Mouse (Mus musculus) NIH3T3 (cell line): ENCODE results near the gene Camk1d.
"Not testable (repeated sequence)": the region's sequence is repeated elsewhere in the genome, so short reads cannot be mapped to it uniquely, and the experiment has no call there.

ENCODE experiments used
- DNase-seq: peaks from one replicate; pipeline ENCODE4 v3.0.0-alpha.2; 2012; ENCODE audit warnings: low read depth

Gene Camk1d

DNA sequence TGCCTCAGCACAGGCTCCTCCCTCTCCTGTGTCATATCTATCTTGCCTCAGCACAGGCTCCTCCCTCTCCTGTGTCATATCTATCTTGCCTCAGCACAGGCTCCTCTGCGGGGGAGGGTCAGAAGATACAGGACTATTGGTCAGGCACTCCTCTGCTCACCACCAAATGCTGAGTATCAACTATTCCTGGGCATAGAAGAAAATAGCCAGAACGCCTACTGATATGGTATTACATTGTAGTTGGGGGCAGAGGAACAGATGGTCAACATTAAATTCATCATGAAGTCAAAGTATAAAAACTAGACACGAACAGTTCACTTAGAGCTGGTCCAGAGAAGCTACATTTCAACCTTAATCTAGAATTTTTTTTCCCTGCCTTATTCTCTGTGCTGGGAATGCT, 395.2 kb downstream of the Camk1d start:
- DNase-seq: no peak

DNA sequence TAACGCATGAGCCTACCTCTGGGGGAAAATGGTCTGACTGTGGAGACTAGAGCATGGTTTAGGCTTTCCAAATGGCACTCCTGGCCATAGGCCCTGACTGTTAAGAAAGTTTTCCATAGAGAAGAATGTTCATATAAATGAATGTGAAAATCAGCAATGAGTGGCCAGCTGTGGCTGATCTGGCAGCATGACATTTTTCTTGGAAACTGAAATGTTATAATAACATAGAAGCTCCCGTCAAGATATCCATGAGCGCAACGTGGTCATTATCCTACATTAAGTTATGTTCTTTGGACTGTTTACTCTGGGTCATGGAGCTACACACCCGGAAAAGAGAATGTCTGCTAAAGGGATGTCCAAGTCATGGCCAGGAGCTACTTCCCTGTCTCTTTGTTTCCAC, 397.6 kb downstream of the Camk1d start:
- peak; percentile 43 for DNase-seq

GRCm38 (mm10) chr2:5316217-5316616, 398.1 kb downstream of the Camk1d start:
- DNase-seq: no peak

GRCm38 (mm10) chr2:5315291-5315828, 399.0 kb downstream of the Camk1d start:
- DNase-seq: no peak

- no peak for DNase-seq
These were observed 399.7 kb downstream of the Camk1d start for GRCm38 (mm10) chr2:5314530-5315166.

- DNase-seq: no peak
These were observed 409.2 kb downstream of the Camk1d start for GRCm38 (mm10) chr2:5305156-5305555.

DNA sequence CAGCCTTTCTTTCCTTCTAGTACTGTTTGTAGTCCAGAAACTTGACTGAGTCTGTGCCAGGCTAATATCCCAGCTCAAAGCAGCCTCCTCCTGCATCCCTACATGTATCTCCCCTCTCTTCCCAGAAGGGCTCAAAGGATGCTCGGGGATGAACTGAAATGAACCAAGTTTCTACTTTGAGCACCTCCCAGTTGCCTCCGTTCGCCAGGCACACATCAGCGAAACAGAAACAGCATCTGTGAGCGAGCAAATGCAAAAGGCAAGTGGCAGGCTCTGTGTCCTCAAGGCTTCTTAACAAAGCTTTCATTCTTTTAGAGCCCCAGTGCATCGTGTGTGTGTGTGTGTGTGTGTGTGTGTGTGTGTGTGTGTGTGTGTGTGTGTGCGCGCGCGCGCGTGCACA, 409.9 kb downstream of the Camk1d start:
- DNase-seq: no peak

DNA sequence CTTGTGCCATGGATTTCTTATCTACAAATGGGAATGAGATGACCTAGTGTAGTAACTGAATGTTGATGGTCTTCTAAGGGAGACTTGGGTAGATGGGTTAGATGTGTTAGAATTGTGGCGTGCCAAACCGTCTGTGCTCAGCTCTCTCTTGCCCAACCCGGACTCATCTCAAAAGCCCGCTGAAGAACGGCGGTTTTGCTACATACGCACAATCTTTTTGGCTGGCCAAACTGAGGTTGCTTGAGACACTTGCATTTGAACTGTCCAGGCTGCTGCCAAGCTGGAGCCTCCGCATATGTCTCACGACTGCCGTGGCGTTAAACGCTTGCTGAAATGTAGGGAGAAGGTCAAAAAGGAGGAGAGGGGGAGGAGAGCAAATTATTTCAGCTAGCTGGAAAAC, 413.0 kb downstream of the Camk1d start:
- no peak for DNase-seq

DNA sequence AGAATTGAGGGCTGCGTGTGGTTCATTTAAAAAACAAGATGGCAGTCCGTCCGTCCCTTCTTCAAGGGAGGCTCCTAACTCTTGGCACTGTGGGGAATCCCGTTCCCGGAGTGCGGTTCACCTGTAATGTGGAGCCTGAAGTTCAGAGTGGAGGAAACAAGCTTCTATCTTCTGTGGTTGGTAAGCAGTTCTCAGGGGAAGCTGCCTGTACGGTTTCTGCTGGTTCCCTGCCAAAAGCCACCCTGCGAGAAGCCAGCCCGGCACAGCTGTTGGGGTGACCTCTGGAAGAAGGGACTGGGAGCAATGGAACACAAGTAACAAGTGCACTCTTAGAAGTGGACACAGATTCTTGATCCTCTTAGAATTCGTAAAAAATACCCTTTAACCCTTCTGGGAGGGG, 416.2 kb downstream of the Camk1d start:
- DNase-seq: no peak

DNA sequence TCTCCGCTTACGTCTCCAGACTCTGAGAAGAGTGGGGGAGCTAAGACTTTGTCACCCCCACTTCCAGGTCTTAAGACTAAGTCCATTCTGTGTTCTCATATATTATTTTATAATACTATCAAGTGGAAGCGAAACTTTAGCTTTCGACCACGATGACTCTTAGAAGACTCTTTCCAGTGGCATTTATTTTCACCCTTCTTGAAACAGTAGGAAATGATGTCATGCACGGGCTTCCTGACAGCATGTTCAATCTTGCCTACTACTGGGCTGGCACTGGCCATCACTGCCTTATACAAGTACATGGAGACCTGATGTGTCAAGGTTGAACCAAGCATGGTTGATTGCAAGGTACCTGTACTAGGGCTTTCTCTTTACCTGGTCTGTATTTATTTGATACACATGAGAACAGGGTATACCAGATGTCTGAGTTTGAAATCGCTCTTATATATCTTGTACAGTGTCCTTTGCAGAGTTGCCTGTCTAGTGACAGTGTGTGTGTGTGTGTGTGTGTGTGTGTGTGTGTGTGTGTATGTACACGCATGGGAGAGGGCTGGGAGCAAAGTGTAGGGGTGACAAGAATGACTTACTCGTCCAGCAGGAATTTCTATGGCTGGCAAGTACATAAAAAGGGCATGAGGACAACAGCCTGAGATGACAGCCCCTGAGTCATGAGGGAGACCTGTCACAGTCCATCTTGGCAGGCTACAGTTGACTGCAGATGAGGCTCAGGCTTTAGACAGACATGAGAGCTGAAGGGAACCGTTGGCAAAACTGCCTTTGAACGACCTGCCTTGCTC, 417.4 kb downstream of the Camk1d start:
- DNase-seq: no peak

DNA sequence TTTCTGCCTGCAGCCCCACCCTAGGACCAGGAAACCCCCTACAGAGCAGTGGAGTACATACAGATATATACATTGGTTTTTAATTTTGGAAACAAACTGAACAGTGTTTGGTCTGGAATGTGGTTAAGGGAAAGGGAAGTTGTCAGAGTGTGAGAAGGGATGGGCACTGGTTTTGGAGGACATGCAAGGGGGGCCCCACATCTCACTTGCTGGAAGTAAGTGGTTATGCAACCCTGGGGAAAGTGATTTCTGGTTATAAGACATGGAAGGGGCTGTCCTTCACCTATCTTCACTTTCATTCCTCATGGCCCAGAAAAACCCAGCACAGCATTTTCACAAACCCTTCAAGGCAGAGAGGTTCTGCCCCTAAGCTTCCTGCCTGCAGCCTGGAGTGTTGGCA, 419.2 kb downstream of the Camk1d start:
- DNase-seq: no peak

GRCm38 (mm10) chr2:5294451-5294850, 419.9 kb downstream of the Camk1d start:
- DNase-seq: no peak

DNA sequence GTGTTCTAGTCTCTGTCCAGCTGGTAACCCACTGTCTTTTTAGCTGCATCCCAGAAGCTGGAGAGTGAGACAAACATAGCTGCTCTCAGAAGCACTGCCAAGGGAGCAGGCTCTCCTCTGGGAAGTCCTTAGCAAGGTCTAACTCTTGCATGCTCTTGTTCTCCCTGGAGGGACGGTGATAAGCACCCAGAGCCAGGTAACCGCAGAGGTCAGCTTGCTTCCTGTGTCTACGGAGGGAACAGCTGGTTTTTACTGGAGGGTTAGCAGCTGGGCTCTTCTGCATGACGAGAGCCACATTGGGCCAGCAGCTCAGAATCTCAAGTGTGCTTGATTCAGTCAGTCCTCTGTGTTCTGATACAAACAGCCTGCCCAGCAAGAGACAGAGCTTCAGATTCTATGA, 425.7 kb downstream of the Camk1d start:
- no peak for DNase-seq

DNA sequence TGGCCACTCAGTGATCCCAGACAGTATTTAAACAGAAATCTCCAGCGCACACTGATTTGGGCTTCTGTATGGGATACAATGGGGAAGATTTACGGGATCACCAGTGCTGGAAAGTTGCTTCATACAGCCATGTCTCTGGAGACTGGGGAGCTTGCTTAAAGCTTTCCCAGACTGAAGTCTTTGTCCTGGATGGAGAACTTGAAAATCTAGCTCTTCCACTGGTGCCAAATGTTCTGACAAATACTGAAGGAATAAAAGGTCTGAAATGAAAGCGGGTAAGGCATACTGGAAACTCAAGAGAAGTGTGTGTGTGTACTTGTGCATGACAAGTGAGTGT, 427.3 kb downstream of the Camk1d start:
- DNase-seq: peak; percentile 63

DNA sequence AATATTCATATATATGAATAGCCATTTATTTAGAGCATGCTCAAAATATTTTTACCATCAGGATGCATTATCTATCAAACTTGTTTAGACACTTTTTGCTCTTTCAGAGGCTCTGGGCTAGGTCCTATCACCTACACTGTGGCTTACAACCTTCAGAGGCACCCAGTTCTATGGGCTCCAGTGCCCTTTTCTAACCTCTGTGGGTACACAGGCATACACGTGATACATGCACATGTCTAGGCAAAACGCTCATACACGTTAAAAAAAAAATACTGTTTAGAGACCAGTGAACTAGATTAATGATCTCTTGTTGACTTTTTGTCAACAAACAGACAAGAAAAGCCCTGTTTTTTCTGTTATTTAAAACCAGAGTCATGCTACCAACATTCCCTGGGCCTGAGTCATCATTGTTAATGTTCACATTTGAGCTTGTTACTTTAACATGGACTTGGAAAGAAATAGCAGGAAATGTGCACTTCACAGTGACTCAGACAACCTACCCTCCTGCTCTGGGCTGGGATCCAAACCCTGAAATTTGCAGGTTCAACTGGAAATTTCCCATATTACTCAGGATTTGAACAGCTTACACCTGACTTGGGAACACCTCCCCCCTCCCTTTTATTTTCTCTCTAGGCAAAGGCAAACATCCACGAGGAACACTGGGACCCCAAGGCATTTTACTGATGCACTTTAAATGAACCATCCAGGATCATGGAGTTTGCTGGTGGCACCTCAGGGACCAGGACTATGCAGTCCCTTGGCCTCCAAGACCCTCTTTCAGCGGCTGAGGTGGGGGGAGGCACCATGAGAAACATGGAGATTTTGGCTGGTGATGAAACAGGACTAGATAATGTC, 427.9 kb downstream of the Camk1d start:
- DNase-seq: peak; percentile 97

DNA sequence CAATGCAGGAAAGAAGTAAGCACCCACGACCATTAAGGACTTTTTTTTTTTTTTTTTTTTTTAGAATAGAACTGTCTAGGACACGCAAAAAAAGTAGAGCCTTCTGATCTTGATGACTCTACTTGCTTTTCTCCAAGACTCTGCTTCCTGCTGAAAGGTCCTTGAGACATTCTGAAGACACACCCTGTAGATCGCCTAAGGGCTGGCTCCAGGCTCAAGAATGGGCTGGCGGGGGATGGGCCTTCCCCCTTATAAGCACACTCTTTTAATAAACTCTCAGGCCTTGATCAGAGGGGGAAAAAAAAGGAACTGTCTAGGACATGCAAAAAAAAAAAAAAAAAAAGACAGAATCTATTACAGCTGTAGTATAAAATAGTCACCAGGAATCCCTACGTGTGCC, 430.0 kb downstream of the Camk1d start:
- no peak for DNase-seq

DNA sequence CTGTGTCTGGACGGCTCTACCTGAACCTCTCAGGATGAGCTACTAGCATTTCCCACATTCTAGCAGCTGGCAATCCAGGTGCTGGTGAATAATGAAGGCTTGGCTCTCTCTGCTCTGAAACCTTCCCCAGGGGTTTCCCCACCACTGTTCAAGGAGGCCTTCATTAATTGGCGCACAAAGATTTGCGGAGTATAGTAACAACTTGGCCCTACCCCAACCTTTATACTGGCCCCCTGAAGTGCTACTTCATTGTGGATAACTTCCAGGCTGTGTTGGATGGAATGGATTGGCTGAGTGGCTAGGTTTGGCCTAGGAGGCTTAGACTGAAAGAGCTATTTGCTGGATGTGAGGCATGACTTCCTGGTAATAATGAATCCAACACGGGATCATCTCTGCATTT, 431.7 kb downstream of the Camk1d start:
- no peak for DNase-seq

- DNase-seq: no peak
These were observed 446.3 kb downstream of the Camk1d start for GRCm38 (mm10) chr2:5267980-5268379.

- no peak for DNase-seq
These were observed 452.0 kb downstream of the Camk1d start for GRCm38 (mm10) chr2:5262279-5262678.

GRCm38 (mm10) chr2:5258250-5258649, 456.1 kb downstream of the Camk1d start:
- DNase-seq: no peak

GRCm38 (mm10) chr2:5249969-5250368, 464.3 kb downstream of the Camk1d start:
- DNase-seq: peak; percentile 53

DNA sequence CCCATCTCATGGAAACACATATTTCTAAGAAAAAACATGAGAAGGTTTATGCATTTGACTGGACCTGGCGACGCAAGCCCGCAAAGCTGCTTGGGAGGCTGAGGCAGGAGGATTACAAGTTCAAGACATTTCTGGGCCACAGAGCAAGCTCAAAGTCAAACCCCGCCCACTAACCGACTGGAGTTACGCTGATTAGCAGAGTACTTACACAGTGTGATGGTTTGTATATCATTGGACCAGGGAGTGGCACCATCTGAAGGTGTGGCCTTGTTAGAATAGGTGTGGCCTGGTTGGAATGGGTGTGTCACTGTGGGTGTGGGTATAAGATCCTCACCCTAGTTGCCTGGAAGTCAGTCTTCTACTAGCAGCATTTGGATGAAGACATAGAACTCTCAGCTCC, 465.1 kb downstream of the Camk1d start:
- not testable (repeated sequence) for DNase-seq
